Mouse (Mus musculus): ENCODE results near the gene Bpifc.

Gene Bpifc

GRCm38 (mm10) chr10:85951765-85952443, 59.8 kb downstream of the Bpifc start:
- DNase-seq (ENCODE audit: low read depth), result peak; percentile 5

- no peak for DNase-seq (ENCODE audit: low read depth)
Measured at GRCm38 (mm10) chr10:85948483-85949196, 63.1 kb downstream of the Bpifc start.

GRCm38 (mm10) chr10:85936280-85936965, 75.3 kb downstream of the Bpifc start:
- DNase-seq (ENCODE audit: low read depth), result no peak

- DNase-seq (ENCODE audit: low read depth), result no peak
Measured at GRCm38 (mm10) chr10:85929962-85930361, 81.7 kb downstream of the Bpifc start.

- DNase-seq (ENCODE audit: low read depth), result no peak
Measured at GRCm38 (mm10) chr10:85929208-85929591, 82.5 kb downstream of the Bpifc start.

- peak; percentile 44 for DNase-seq (ENCODE audit: low read depth)
Measured at GRCm38 (mm10) chr10:85928499-85929207, 83.0 kb downstream of the Bpifc start.

GRCm38 (mm10) chr10:85927676-85928445, 83.8 kb downstream of the Bpifc start, which contains the start of gene Ascl4:
Gene Ascl4 (plus strand): TSS chr10:85927681.
- no peak for DNase-seq (ENCODE audit: low read depth)

- peak; percentile 97 for DNase-seq (ENCODE audit: low read depth)
Measured at GRCm38 (mm10) chr10:85916498-85917309, 95.0 kb downstream of the Bpifc start, which contains the start of gene Prdm4. Gene Prdm4 (minus strand): TSS chr10:85917142.

Data from c-Kit-positive CD71-negative TER-119-negative erythroid progenitor cells, embryonic 14.5 days (primary cell).